Mouse (Mus musculus) thymus, adult 2 months (tissue): ENCODE data around the gene Olfr638. TPM values are rescaled to one million over a fixed set of nuclear protein-coding genes. Genes with fewer than 3 reads are reported as not detected.
"Not testable (repeated sequence)": the region's sequence is repeated elsewhere in the genome, so short reads cannot be mapped to it uniquely, and the experiment has no call there.

Source experiments
- DNase-seq: peaks from one replicate; pipeline ENCODE4 v3.0.0; 2021
- H3K27ac ChIP-seq: fragments of 200-500 bp; 2 replicates; pipeline ENCODE4 v1.5.1; 2012; ENCODE audit warnings: low read length, control low read depth; ENCODE audit not compliant: control insufficient read depth, insufficient read depth
- H3K27me3 ChIP-seq: fragments of 200-500 bp; 2 replicates; pipeline ENCODE4 v1.6.1; 2012; ENCODE audit warnings: mild to moderate bottlenecking, low read length, moderate library complexity, mixed read lengths; ENCODE audit not compliant: control insufficient read depth, insufficient read depth
- H3K36me3 ChIP-seq: fragments of 200-500 bp; 2 replicates; pipeline ENCODE4 v1.6.1; 2012; ENCODE audit warnings: mild to moderate bottlenecking, low read length, moderate library complexity; ENCODE audit not compliant: control insufficient read depth, insufficient read depth
- H3K4me1 ChIP-seq: fragments of 200-500 bp; replicated peaks from 2 replicates; pipeline ENCODE4 v1.6.1; 2012; ENCODE audit warnings: low read length; ENCODE audit not compliant: control insufficient read depth, insufficient read depth
- H3K4me3 ChIP-seq: fragments of 200-500 bp; 2 replicates; pipeline ENCODE4 v1.5.1; 2012; ENCODE audit warnings: mild to moderate bottlenecking, low read length, control low read depth, moderate library complexity; ENCODE audit not compliant: control insufficient read depth, insufficient read depth
- CTCF ChIP-seq: fragments of 200-500 bp; IDR thresholded peaks from 2 replicates; pipeline ENCODE4 v1.5.1; 2012; ENCODE audit warnings: mild to moderate bottlenecking, control low read depth, low read length, moderate library complexity, borderline replicate concordance; ENCODE audit not compliant: control insufficient read depth, poor library complexity, insufficient read depth; ENCODE audit errors: extremely low read depth
- POLR2A ChIP-seq: fragments of 200-500 bp; IDR thresholded peaks from 2 replicates; pipeline ENCODE4 v1.6.1; 2012; ENCODE audit warnings: mild to moderate bottlenecking, low read length, control low read depth, moderate library complexity; ENCODE audit not compliant: control insufficient read depth, poor library complexity, insufficient read depth; ENCODE audit errors: extremely low read depth
- WGBS: fragments of 180-500 bp; shearing (Covaris S2); methylation state at CpG from one replicate; pipeline ENCODE4 v1.1.7; 2018; 5-methylcytosine and 5-hydroxymethylcytosine counted together
- polyA plus RNA-seq: library from polyadenylated mRNA; depleted of rRNA; stranded (reverse); fragments of >200 nt; gene quantifications from 2 replicates; pipeline ENCODE4 v1.2.3, GENCODE M21; 2012; rRNA removed

Gene Olfr638
- not detected in 2 replicates for polyA plus RNA-seq

GRCm38 (mm10) chr7:103998446-103998845 is at the start of gene Olfr638:
Gene Olfr638 (plus strand): TSS chr7:103998746.
- TF ChIP-seq POLR2A (no peak), CTCF (no peak)
- DNase-seq, result no peak
- Histone ChIP-seq H3K36me3 (no peaks in the 10 kb centered on the region), H3K27ac (no peak within 1 kb of the TSS), H3K4me3 (no peak within 1 kb of the TSS), H3K4me1 (no peaks in the 10 kb centered on the region), H3K27me3 (no peaks in the 10 kb centered on the region)

GRCm38 (mm10) chr7:103966873-103967272 is 31.7 kb upstream of the Olfr638 start:
- WGBS, result 98% methylated on average over 22 of the region's 22 CpGs
- not testable (repeated sequence) for H3K36me3 ChIP-seq, H3K4me1 ChIP-seq, H3K27ac ChIP-seq, H3K4me3 ChIP-seq, DNase-seq, H3K27me3 ChIP-seq

GRCm38 (mm10) chr7:103970852-103971251 is 27.7 kb upstream of the Olfr638 start, which contains the start of gene Olfr635:
Gene Olfr635 (plus strand): TSS chr7:103971152.
- no peak for TF ChIP-seq POLR2A
- no peak for TF ChIP-seq CTCF
- Histone ChIP-seq H3K27me3 (no peaks in the 10 kb centered on the region), H3K4me3 (no peak within 1 kb of the TSS), H3K4me1 (no peaks in the 10 kb centered on the region), H3K27ac (no peak within 1 kb of the TSS), H3K36me3 (no peaks in the 10 kb centered on the region)
- DNase-seq, result no peak
- 82% methylated on average over 1 of the region's 1 CpGs for WGBS

- no peak overlapping the region for H3K4me3 ChIP-seq
- no peak overlapping the region for H3K27ac ChIP-seq
- no peaks in the 10 kb centered on the region for H3K36me3 ChIP-seq
- H3K27me3 ChIP-seq, result no peaks in the 10 kb centered on the region
- no peak for TF ChIP-seq CTCF
- TF ChIP-seq POLR2A, result no peak
- no peak for DNase-seq
- H3K4me1 ChIP-seq, result no peaks in the 10 kb centered on the region
- WGBS, result 58% methylated on average over 1 of the region's 1 CpGs
These were observed 26.8 kb upstream of the Olfr638 start for GRCm38 (mm10) chr7:103971782-103972181.

- no peak for TF ChIP-seq POLR2A
- TF ChIP-seq CTCF, result no peak
These were observed 578 bp downstream of the Olfr638 start for GRCm38 (mm10) chr7:103999124-103999523.

GRCm38 (mm10) chr7:104017203-104017602 is 18.7 kb downstream of the Olfr638 start, which contains the start of gene Olfr639:
Gene Olfr639 (minus strand): TSS chr7:104017303.
- H3K4me1 ChIP-seq, result no peaks in the 10 kb centered on the region
- no peak within 1 kb of the TSS for H3K27ac ChIP-seq
- no peak for TF ChIP-seq CTCF
- TF ChIP-seq POLR2A, result no peak
- no peaks in the 10 kb centered on the region for H3K36me3 ChIP-seq
- no peak for DNase-seq
- no peak within 1 kb of the TSS for H3K4me3 ChIP-seq
- H3K27me3 ChIP-seq, result no peaks in the 10 kb centered on the region

More at GRCm38 (mm10) chr7:103999124-103999523, 578 bp downstream of the Olfr638 start:
- Histone ChIP-seq H3K4me3 (no peak overlapping the region), H3K36me3 (no peaks in the 10 kb centered on the region), H3K4me1 (no peaks in the 10 kb centered on the region), H3K27ac (no peak overlapping the region), H3K27me3 (no peaks in the 10 kb centered on the region)
- DNase-seq, result no peak

GRCm38 (mm10) chr7:104018953-104019352 is 20.4 kb downstream of the Olfr638 start:
- DNase-seq, result no peak
- Histone ChIP-seq H3K4me1 (no peaks in the 10 kb centered on the region), H3K27ac (no peak overlapping the region), H3K36me3 (no peaks in the 10 kb centered on the region), H3K4me3 (no peak overlapping the region), H3K27me3 (no peaks in the 10 kb centered on the region)
- WGBS, result 97% methylated on average over 1 of the region's 1 CpGs
- TF ChIP-seq CTCF (no peak), POLR2A (no peak)

GRCm38 (mm10) chr7:104021651-104022050 is 23.1 kb downstream of the Olfr638 start:
- no peaks in the 10 kb centered on the region for H3K27me3 ChIP-seq
- no peak overlapping the region for H3K4me3 ChIP-seq
- no peaks in the 10 kb centered on the region for H3K36me3 ChIP-seq
- no peak for DNase-seq
- TF ChIP-seq POLR2A (no peak), CTCF (no peak)
- H3K27ac ChIP-seq, result no peak overlapping the region
- no peaks in the 10 kb centered on the region for H3K4me1 ChIP-seq
- WGBS, result 95% methylated on average over 6 of the region's 6 CpGs
